Mouse (Mus musculus) right cerebral cortex, postnatal 25 days (tissue): ENCODE data around the gene Rims4.

Experiments
- DNase-seq: peaks from one replicate; pipeline ENCODE4 v3.0.0; 2022

Gene Rims4

GRCm38 (mm10) chr2:163865311-163865710 is 53.2 kb downstream of the Rims4 start:
- no peak for DNase-seq

DNA sequence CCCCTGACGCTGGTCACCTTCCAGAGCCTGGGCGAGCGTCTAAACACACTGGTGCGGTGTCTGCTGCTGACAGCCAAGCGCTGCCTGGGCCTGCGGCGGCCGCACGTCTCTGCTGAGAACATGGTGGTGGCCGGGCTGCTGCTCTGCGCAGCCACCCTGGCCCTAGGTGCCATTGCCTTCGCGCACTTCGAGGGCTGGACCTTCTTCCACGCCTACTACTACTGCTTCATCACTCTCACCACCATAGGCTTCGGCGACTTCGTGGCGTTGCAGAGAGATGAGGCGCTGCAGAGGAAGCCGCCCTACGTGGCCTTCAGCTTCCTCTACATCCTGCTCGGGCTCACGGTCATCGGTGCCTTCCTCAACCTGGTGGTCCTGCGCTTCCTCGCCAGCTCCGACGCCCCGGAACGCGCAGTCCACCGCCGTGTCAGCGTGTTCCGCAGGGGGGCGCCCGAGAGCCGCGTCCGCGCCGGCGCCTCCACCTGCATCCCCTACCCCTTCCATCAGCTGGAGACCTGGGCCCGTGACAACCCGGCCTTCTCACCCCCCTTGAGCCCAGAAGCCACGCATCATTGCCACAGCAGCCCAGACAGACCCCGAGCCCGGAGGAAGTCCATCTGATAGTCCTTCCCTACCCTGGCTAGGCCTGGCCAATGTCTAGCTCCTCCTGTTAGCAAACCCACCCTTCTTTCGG is 60.1 kb downstream of the Rims4 start:
- DNase-seq = peak; percentile 67

- DNase-seq = no peak
Observed at GRCm38 (mm10) chr2:163857233-163857632, 61.2 kb downstream of the Rims4 start.

GRCm38 (mm10) chr2:163853461-163853901 is 65.0 kb downstream of the Rims4 start, which contains the start of gene Kcnk15:
Gene Kcnk15, plus strand, starts transcription at chr2:163853651.
- DNase-seq = no peak

GRCm38 (mm10) chr2:163842043-163842442 is 76.4 kb downstream of the Rims4 start:
- no peak for DNase-seq

DNA sequence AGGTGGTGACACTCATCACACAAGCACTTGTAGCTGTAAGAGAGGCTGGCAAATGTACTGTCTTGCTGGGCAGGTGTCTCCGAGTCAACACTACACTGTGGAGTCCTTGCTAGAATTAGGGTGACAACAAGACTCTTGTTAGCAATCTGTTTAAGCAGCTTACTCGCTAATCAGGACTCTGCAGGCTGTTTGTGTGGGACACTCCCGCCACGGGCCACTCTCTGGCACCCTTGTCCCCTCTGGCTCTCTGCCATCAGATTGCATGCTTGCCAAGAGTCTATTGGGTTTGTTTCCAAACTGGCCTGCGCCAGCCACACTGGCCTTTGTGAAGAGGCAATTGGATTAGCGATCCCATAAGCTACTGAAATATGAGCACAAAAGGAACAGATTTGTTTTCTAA is 79.0 kb downstream of the Rims4 start:
- DNase-seq = no peak

DNA sequence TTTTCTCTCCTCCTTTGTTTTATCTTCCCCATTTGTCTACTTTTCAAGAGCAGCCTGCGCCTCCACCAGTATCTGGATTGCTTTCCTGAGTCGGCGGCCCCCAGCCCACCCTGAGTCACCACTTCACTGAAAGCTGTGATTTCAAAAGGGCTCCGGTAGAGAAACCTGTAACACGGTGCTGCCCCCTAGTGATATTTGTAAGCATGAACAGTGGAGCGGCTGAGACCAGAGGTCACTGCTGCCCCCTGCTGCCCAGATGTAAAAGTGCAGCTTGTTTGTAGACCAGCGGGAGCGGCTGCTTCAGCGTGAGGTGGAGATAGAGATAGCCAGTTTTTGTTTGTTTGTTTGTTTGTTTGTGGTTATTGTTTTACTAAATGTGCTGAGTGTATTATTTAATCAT is 80.4 kb downstream of the Rims4 start:
- DNase-seq = peak; percentile 77

DNA sequence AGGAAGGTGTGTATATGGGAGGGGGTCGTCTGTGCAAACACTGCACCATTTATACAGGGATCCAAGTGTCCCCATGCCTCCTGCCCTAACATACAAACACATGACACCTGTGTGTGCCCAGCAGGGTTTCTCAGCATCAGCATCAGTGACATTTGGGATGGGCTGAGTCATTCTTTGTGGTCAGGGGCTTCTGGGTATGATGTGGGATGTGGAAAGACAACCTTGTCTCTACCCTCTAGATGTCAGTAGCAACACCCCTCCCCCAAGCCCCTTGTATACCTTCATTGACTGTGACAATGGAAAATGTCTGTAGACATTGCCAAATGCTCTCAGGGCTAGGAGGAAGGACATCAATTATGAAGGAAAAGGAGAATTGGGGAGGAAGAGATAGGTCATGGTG is 87.3 kb downstream of the Rims4 start:
- DNase-seq = no peak

DNA sequence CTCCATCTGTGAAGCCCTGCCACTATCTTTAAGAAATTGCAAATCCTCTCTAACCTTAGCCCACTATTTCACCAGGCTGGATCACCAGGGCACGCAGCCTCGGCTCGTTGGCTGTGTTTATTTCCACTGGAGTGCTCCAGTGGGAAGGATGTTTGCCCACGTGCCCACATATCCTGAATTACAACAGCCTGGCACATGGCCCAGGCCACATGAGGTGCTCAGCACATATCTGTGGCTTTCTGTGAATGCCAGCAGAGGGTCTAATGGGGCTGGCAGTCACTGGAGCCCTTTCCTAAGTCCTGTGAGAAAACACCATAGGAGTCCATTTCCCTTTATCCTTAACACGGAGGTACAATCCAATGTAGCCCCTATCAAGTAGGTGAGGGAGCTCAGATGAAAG is 92.0 kb downstream of the Rims4 start:
- no peak for DNase-seq

DNA sequence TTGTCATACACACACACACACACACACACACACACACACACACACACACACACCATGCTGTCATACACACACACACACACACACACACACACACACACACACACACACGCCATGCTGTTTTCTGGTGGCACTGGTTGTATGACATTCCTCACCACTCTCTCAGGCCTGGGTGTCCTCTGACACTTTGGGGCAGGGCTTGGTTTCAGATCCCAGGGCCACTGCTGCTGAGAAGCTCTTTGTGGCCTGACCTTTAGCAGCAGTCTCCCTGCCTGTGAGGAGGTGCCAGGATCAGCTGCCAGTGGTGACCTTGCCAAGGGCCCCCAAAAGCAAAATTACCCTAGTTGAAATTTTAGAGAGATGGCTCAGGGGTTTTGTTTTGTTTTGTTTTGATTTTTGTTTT is 92.6 kb downstream of the Rims4 start:
- no peak for DNase-seq

- DNase-seq = no peak
Observed at GRCm38 (mm10) chr2:163823771-163824170, 94.7 kb downstream of the Rims4 start.

DNA sequence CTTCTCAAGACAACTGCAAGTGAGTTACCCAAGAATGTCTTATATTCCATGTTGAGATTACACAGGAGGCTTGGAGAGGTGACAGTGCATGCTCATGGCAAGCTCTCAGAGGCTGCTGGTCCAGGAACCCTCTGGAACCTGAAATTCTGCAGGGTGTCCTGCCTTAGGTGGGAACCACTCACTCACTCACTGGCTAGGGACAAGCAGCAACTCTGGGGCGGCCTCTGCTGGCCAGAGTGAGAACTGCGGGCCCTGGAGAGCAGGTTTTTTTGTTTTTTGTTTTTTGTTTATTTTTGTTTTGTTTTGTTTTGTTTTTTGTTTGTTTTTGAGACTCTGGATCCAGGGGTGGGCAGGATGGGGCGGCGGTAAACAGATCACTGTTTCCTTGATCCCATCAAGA is 95.2 kb downstream of the Rims4 start:
- no peak for DNase-seq

GRCm38 (mm10) chr2:163820607-163821006 is 97.9 kb downstream of the Rims4 start, which contains the start of gene Ccn5:
Gene Ccn5, plus strand, starts transcription at chr2:163820861.
- DNase-seq = no peak

DNA sequence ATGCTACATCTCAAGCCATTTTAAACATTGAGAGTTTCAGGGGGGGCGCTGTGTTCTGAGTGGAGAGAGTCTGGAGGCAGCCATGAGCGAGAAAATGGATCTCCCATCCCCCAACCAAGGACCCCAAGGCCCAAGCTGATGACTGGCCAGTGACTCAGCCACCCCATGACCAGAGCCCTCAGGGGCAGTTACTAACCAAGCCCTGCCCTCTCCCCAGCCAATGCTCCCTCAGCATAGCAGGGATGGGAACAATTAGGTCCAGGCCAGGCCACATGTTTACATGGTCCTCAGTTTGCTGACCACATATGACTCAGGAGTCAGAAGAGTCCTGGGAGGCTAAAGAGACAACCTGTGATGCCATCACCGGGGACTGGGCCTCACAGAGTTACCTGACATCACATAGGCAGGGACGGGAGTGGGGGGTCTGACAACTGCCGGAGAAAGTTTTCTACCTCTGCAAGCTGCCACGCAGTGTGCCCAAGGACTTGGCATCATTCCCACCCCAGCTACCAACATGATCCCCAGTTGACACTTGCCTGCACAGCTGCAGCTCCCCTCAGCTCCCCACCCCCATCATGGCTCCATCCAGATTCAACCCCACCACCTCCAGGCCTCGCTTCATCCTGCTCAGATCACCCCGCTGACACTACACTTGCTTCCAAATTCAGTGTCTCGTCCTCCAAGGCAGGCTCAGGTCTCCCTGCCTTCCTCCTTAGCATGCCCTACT is 103.6 kb downstream of the Rims4 start:
- no peak for DNase-seq

DNA sequence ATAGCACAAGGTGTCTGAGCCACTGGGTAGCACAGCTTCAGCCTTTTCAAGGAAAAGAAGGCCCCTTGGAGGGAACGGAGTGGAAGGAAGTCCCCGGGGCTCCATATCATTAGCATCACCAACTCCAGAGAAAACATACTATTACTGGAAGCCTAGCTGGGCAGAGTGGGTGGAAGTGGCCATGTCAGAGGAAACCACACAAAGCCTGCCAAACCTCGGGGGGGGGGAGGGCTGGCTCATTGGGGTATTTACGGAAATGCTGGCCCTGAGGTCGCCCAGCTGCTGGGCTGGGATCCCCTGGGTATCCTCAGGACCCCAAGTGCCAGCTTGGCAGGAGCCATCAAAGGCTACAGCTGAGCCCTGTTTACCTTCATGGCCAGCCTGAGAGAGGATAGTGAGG is 105.4 kb downstream of the Rims4 start:
- DNase-seq = no peak
